Mouse (Mus musculus): Measurements from ENCODE around the gene Mthfd1l. TPM values are rescaled to one million over a fixed set of nuclear protein-coding genes. Genes with fewer than 3 reads are reported as not detected.

Gene Mthfd1l
- polyA plus RNA-seq, 1 experiment from 2014 or later = 5.3 TPM

GRCm38 (mm10) chr10:4092990-4093389 is 120.1 kb downstream of the Mthfd1l start:
- 94% methylated on average over 8 of the region's 8 CpGs for WGBS
- H3K27me3 ChIP-seq (replicated peaks; ENCODE audit: control insufficient read depth, insufficient read depth, low read length) = no peaks in the 10 kb centered on the region
- peaks cover 7% of the 10 kb centered on the region; the same call in 1 of the 2 replicates for H3K36me3 ChIP-seq (ENCODE audit: control insufficient read depth, insufficient read depth)
- H3K4me2 ChIP-seq (replicated peaks; ENCODE audit: low read depth) = no peak overlapping the region
- no peak for ATAC-seq
- H3K4me1 ChIP-seq (replicated peaks; ENCODE audit: control insufficient read depth, insufficient read depth, low read length) = no peaks in the 10 kb centered on the region
- H3K9me3 ChIP-seq (ENCODE audit: control insufficient read depth) = no peaks in the 10 kb centered on the region
- no peak overlapping the region for H3K9ac ChIP-seq (ENCODE audit: low read depth, low read length)
- TF ChIP-seq CTCF (IDR thresholded peaks at IDR 0.05; ENCODE audit: low read depth) = no peak
- H3K4me3 ChIP-seq (ENCODE audit: low read depth, low read length) = no peak overlapping the region
- H3K27ac ChIP-seq (ENCODE audit: low read depth, low read length) = no peak overlapping the region

DNA sequence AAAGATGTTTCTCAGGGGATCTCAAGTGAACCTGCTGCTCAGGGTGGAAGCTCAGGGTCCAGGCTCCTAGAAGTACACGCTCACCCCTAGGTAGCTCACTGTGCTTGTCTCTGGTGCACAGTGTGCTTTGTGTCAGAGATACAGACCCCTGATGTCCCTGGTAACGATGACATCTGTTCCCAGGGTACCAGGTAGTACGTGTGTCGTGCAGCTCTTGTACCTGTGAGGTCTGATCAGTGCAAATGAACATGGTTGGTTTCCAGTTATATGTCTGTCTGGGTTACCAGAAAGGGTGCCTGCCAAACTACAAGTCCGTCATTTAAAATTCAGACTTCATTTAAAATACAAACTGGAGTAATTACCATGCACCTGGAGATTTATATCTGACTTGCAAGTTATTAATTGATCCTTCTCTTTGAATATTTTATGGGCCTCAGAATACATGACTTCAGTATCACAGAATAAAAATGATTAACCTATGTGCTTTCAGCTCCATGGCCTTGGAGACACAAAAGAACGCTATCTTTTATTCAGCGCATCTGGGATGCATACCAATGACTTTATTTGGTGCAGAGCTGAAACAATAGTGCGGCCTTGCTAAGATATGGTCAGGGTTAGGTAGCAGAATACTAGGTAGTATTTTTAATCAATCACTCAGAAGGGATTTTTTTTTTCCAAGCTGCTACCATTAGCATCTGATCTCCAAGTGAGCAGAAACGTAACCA is 121.3 kb downstream of the Mthfd1l start:
- no peak for ATAC-seq
- no peak for TF ChIP-seq CTCF (IDR thresholded peaks at IDR 0.05; ENCODE audit: low read depth)
- H3K27ac ChIP-seq (ENCODE audit: low read depth, low read length) = no peak overlapping the region

GRCm38 (mm10) chr10:4096151-4096550 is 123.2 kb downstream of the Mthfd1l start:
- Histone ChIP-seq H3K4me1 (replicated peaks; ENCODE audit: control insufficient read depth, insufficient read depth, low read length) (no peaks in the 10 kb centered on the region), H3K27ac (ENCODE audit: low read depth, low read length) (no peak overlapping the region), H3K4me2 (replicated peaks; ENCODE audit: low read depth) (no peak overlapping the region), H3K9me3 (ENCODE audit: control insufficient read depth) (no peaks in the 10 kb centered on the region), H3K9ac (ENCODE audit: low read depth, low read length) (no peak overlapping the region), H3K4me3 (ENCODE audit: low read depth, low read length) (no peak overlapping the region), H3K27me3 (replicated peaks; ENCODE audit: control insufficient read depth, insufficient read depth, low read length) (no peaks in the 10 kb centered on the region), H3K36me3 (ENCODE audit: control insufficient read depth, insufficient read depth) (no peaks in the 10 kb centered on the region)
- 67% methylated on average over 5 of the region's 5 CpGs for WGBS
- ATAC-seq = no peak
- TF ChIP-seq CTCF (IDR thresholded peaks at IDR 0.05; ENCODE audit: low read depth) = no peak

More for the DNA sequence above, 121.3 kb downstream of the Mthfd1l start:
- no peak overlapping the region for H3K4me2 ChIP-seq (replicated peaks; ENCODE audit: low read depth)
- H3K4me1 ChIP-seq (replicated peaks; ENCODE audit: control insufficient read depth, insufficient read depth, low read length) = no peaks in the 10 kb centered on the region
- no peak overlapping the region for H3K9ac ChIP-seq (ENCODE audit: low read depth, low read length)
- peaks cover 5% of the 10 kb centered on the region; the same call in 1 of the 2 replicates for H3K36me3 ChIP-seq (ENCODE audit: control insufficient read depth, insufficient read depth)
- no peaks in the 10 kb centered on the region for H3K27me3 ChIP-seq (replicated peaks; ENCODE audit: control insufficient read depth, insufficient read depth, low read length)
- H3K9me3 ChIP-seq (ENCODE audit: control insufficient read depth) = no peaks in the 10 kb centered on the region
- H3K4me3 ChIP-seq (ENCODE audit: low read depth, low read length) = no peak overlapping the region
- 92% methylated on average over 9 of the region's 9 CpGs for WGBS

DNA sequence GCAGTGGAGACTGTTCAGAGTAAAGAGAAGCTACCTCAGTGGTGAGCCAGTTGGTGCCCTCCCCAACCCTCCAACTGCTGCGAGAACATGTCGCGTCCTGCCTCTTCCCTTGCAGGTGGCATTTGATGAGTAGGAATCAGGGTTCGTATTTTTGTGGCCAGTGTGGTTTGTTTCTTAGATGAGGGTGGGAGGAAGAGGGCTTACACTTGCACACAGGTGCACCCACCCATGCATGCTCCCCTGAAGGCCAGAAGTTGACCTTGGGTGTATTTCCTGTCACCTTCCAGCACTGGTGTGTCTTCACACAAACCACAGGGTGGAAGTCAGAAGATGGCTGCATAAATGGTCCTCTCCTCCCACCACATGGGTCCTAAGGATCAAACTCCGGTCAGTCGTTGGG is 127.1 kb downstream of the Mthfd1l start:
- H3K27ac ChIP-seq (ENCODE audit: low read depth, low read length) = no peak overlapping the region
- H3K9ac ChIP-seq (ENCODE audit: low read depth, low read length) = no peak overlapping the region
- H3K36me3 ChIP-seq (ENCODE audit: control insufficient read depth, insufficient read depth) = no peaks in the 10 kb centered on the region
- no peak overlapping the region for H3K4me2 ChIP-seq (replicated peaks; ENCODE audit: low read depth)
- no peaks in the 10 kb centered on the region for H3K27me3 ChIP-seq (replicated peaks; ENCODE audit: control insufficient read depth, insufficient read depth, low read length)
- WGBS = 94% methylated on average over 6 of the region's 6 CpGs
- TF ChIP-seq CTCF (IDR thresholded peaks at IDR 0.05; ENCODE audit: low read depth) = no peak
- no peak overlapping the region for H3K4me3 ChIP-seq (ENCODE audit: low read depth, low read length)
- ATAC-seq = no peak
- no peaks in the 10 kb centered on the region for H3K9me3 ChIP-seq (ENCODE audit: control insufficient read depth)
- no peaks in the 10 kb centered on the region for H3K4me1 ChIP-seq (replicated peaks; ENCODE audit: control insufficient read depth, insufficient read depth, low read length)

GRCm38 (mm10) chr10:4105676-4106528 is 133.0 kb downstream of the Mthfd1l start:
- Histone ChIP-seq H3K4me1 (replicated peaks; ENCODE audit: control insufficient read depth, insufficient read depth, low read length) (peaks cover 9% of the 10 kb centered on the region; the same call in 1 of the 2 replicates), H3K27ac (ENCODE audit: low read depth, low read length) (peak overlapping the region; percentile 85), H3K4me2 (replicated peaks; ENCODE audit: low read depth) (no peak overlapping the region; the same call in 1 of the 2 replicates), H3K4me3 (ENCODE audit: low read depth, low read length) (no peak overlapping the region), H3K9ac (ENCODE audit: low read depth, low read length) (no peak overlapping the region), H3K9me3 (ENCODE audit: control insufficient read depth) (no peaks in the 10 kb centered on the region), H3K27me3 (replicated peaks; ENCODE audit: control insufficient read depth, insufficient read depth, low read length) (no peaks in the 10 kb centered on the region), H3K36me3 (ENCODE audit: control insufficient read depth, insufficient read depth) (no peaks in the 10 kb centered on the region)
- peak; percentile 81 for ATAC-seq
- TF ChIP-seq CTCF (IDR thresholded peaks at IDR 0.05; ENCODE audit: low read depth) = peak; percentile 51
- 20% methylated on average over 10 of the region's 10 CpGs for WGBS

GRCm38 (mm10) chr10:4107661-4108338 is 134.9 kb downstream of the Mthfd1l start:
- ATAC-seq = peak; percentile 78
- TF ChIP-seq CTCF (IDR thresholded peaks at IDR 0.05; ENCODE audit: low read depth) = peak; percentile 58
- Histone ChIP-seq H3K4me2 (replicated peaks; ENCODE audit: low read depth) (no peak overlapping the region), H3K9ac (ENCODE audit: low read depth, low read length) (no peak overlapping the region), H3K36me3 (ENCODE audit: control insufficient read depth, insufficient read depth) (no peaks in the 10 kb centered on the region), H3K9me3 (ENCODE audit: control insufficient read depth) (no peaks in the 10 kb centered on the region), H3K27me3 (replicated peaks; ENCODE audit: control insufficient read depth, insufficient read depth, low read length) (no peaks in the 10 kb centered on the region), H3K4me1 (replicated peaks; ENCODE audit: control insufficient read depth, insufficient read depth, low read length) (peaks cover 9% of the 10 kb centered on the region; the same call in 1 of the 2 replicates), H3K27ac (ENCODE audit: low read depth, low read length) (peak overlapping the region; percentile 46; the same call in 1 of the 2 replicates), H3K4me3 (ENCODE audit: low read depth, low read length) (no peak overlapping the region)
- WGBS = 17% methylated on average over 7 of the region's 7 CpGs
